Mouse (Mus musculus) hindbrain, embryonic 12.5 days (tissue): ENCODE data around the gene Itgb5. TPM values are rescaled to one million over a fixed set of nuclear protein-coding genes. Genes with fewer than 3 reads are reported as not detected.

Experiments
- ATAC-seq: fragments of 200-750 bp; cut with Nextera tagmentation; 2 replicates; pipeline ENCODE4 v1.8.0; 2017; ENCODE audit warnings: moderate TSS enrichment; ENCODE audit not compliant: low FRiP score
- H3K27ac ChIP-seq: fragments of 300-500 bp; sonication (generic); 2 replicates; pipeline ENCODE4 v1.5.1; 2016; ENCODE audit warnings: mild to moderate bottlenecking
- H3K27me3 ChIP-seq: fragments of 300-500 bp; sonication (generic); 2 replicates; pipeline ENCODE4 v1.6.1; 2016; ENCODE audit warnings: mild to moderate bottlenecking
- H3K36me3 ChIP-seq: fragments of 300-500 bp; sonication (generic); 2 replicates; pipeline ENCODE4 v1.6.1; 2016; ENCODE audit warnings: mild to moderate bottlenecking
- H3K4me1 ChIP-seq: fragments of 300-500 bp; sonication (generic); 2 replicates; pipeline ENCODE4 v1.6.1; 2016
- H3K4me2 ChIP-seq: fragments of 300-500 bp; sonication (generic); replicated peaks from 2 replicates; pipeline ENCODE4 v1.6.1; 2016; ENCODE audit warnings: mild to moderate bottlenecking
- H3K4me3 ChIP-seq: fragments of 300-500 bp; sonication (generic); 2 replicates; pipeline ENCODE4 v1.5.1; 2016; ENCODE audit warnings: mild to moderate bottlenecking
- H3K9ac ChIP-seq: fragments of 300-500 bp; sonication (generic); 2 replicates; pipeline ENCODE4 v1.6.1; 2016; ENCODE audit warnings: mild to moderate bottlenecking, moderate library complexity
- H3K9me3 ChIP-seq: fragments of 300-500 bp; sonication (generic); replicated peaks from 2 replicates; pipeline ENCODE4 v1.6.1; 2016; ENCODE audit warnings: mild to moderate bottlenecking
- WGBS: fragments of 180-500 bp; shearing (Covaris S2); methylation state at CpG from one replicate; pipeline ENCODE4 v1.1.7; 2016; 5-methylcytosine and 5-hydroxymethylcytosine counted together
- polyA plus RNA-seq: library from polyadenylated mRNA; unstranded; fragments of >200 nt; fragmentation: Nextera tagmentation; extraction: Ambion mirVana; gene quantifications from 2 replicates; pipeline ENCODE4 v1.2.1, GENCODE M21; 2016

The Itgb5 gene
- polyA plus RNA-seq, 1 experiment from 2014 or later, result 48.9 TPM

DNA sequence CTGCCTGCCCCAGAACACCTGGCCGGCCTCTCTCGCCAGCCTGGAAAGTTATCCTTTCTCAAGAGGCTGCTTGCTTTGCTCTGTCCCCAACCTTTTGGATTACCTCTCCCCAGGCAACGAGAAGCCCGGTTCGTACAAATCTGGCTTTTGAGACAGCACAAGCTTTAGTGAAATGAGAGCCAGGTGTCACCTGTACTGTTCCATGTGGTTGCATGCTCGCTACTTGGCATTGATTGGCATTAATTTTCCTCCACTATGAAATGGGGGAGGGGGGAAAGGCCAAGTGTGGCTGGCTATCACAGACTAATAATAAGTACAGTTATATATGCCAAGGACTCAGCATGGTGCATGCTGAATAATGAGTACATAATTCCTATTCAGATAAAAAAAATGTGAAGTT is 164.9 kb downstream of the Itgb5 start:
- H3K9ac ChIP-seq, result no peak overlapping the region
- H3K27ac ChIP-seq, result no peak overlapping the region
- H3K27me3 ChIP-seq, result no peaks in the 10 kb centered on the region
- H3K4me3 ChIP-seq, result no peak overlapping the region
- H3K9me3 ChIP-seq, result no peaks in the 10 kb centered on the region
- H3K4me2 ChIP-seq, result no peak overlapping the region
- H3K4me1 ChIP-seq, result no peaks in the 10 kb centered on the region
- H3K36me3 ChIP-seq, result no peaks in the 10 kb centered on the region
- no peak for ATAC-seq
- 83% methylated on average over 6 of the region's 6 CpGs for WGBS

DNA sequence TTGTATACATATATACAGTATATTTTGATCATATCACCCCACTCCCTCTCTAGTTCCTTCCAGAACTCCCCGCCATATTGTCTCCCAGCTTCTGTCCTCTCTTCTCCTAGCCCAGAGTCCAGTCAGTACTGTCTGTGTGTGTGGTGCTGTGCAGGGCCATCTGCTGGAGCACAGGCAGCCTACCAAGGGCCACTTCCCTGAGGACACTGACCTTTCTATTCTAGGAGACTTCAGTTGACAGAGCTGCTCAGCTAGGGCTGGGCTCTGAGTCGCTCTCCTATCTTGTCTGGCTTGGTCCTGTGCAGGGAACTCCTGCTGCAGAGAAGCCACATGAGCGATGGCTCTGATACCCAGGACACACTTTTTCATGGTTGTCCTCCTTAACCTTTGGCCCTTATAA is 166.0 kb downstream of the Itgb5 start:
- H3K27ac ChIP-seq, result no peak overlapping the region
- no peak overlapping the region for H3K4me3 ChIP-seq
- H3K9ac ChIP-seq, result no peak overlapping the region
- no peak for ATAC-seq
- no peaks in the 10 kb centered on the region for H3K27me3 ChIP-seq
- no peaks in the 10 kb centered on the region for H3K9me3 ChIP-seq
- no peaks in the 10 kb centered on the region for H3K36me3 ChIP-seq
- 85% methylated on average over 3 of the region's 3 CpGs for WGBS
- H3K4me1 ChIP-seq, result no peaks in the 10 kb centered on the region
- no peak overlapping the region for H3K4me2 ChIP-seq

DNA sequence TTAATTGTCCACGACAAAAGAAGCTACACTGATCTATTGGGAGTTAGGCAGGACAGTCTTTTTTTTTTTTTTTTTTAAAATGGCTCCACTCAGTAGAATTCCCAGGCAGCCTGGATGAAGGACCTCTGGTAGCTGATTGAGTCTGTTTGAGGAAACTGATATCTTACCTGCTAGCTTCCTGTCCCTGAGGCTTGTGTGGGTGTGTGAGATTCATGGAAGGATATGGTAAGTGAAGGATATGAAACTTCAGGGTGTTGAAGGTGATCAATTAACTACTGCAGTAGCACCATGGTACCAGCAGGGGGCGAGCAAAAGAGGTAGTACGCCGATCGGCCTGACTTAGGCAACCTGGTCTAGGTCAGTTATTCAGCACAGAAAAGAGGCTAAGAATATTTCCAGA is 166.6 kb downstream of the Itgb5 start:
- WGBS, result 8% methylated on average over 5 of the region's 5 CpGs

DNA sequence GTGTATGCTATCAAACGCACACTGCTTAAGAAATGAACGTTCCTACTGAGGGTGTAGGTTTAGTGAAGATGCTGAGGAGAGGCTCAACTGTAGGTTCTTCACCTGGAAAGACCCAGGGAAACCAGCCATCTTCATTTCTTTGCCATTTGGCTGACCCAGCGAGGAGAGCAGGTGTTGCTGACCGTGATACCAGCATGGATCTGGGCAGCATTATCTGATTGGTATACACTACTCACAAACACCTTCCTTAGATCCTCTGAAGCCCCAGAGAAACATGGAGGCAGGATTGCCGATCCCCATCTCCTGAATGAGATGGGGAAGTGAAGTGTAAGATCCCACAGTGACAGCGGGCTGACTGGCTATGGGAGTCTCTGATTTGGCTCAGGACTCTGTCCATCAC is 168.5 kb downstream of the Itgb5 start:
- Histone ChIP-seq H3K27me3 (no peaks in the 10 kb centered on the region), H3K9ac (no peak overlapping the region), H3K4me2 (no peak overlapping the region), H3K4me3 (no peak overlapping the region), H3K4me1 (no peaks in the 10 kb centered on the region), H3K36me3 (no peaks in the 10 kb centered on the region), H3K9me3 (no peaks in the 10 kb centered on the region), H3K27ac (no peak overlapping the region)
- 85% methylated on average over 6 of the region's 6 CpGs for WGBS
- no peak for ATAC-seq

More for the DNA sequence above, 166.6 kb downstream of the Itgb5 start:
- H3K4me3 ChIP-seq, result no peak overlapping the region
- no peaks in the 10 kb centered on the region for H3K4me1 ChIP-seq
- H3K27ac ChIP-seq, result no peak overlapping the region
- no peak overlapping the region for H3K4me2 ChIP-seq
- no peaks in the 10 kb centered on the region for H3K27me3 ChIP-seq
- H3K36me3 ChIP-seq, result no peaks in the 10 kb centered on the region
- H3K9me3 ChIP-seq, result no peaks in the 10 kb centered on the region
- no peak for ATAC-seq
- no peak overlapping the region for H3K9ac ChIP-seq

Other genes starting within 250 kb of the Itgb5 start
- gene Heg1, start 145.3 kb upstream of the Itgb5 start, polyA plus RNA-seq, result 21.3 and 22.9 TPM in 2 replicates
- 0.12 TPM in 1 of 2 replicates, not detected in the other for gene Muc13, start 35.6 kb upstream of the Itgb5 start, polyA plus RNA-seq
- gene Umps, start 137.4 kb downstream of the Itgb5 start, polyA plus RNA-seq, result 38.2 and 39.4 TPM in 2 replicates